Mouse (Mus musculus) embryonic facial prominence, embryonic 10.5 days (tissue): ENCODE results near the gene Vps35l. TPM values are rescaled to one million over a fixed set of nuclear protein-coding genes. Genes with fewer than 3 reads are reported as not detected.

Source experiments
- DNase-seq: peaks from one replicate; pipeline ENCODE4 v3.0.0-alpha.2; 2017; ENCODE audit warnings: low spot score
- H3K27ac ChIP-seq: fragments of 300-500 bp; sonication (generic); replicated peaks from 2 replicates; pipeline ENCODE4 v1.5.1; 2016; ENCODE audit warnings: mild to moderate bottlenecking
- H3K27me3 ChIP-seq: fragments of 300-500 bp; sonication (generic); replicated peaks from 2 replicates; pipeline ENCODE4 v1.6.1; 2016; ENCODE audit warnings: low read depth, mild to moderate bottlenecking; ENCODE audit not compliant: poor library complexity, severe bottlenecking
- H3K36me3 ChIP-seq: fragments of 300-500 bp; sonication (generic); replicated peaks from 2 replicates; pipeline ENCODE4 v1.6.1; 2016; ENCODE audit warnings: mild to moderate bottlenecking, moderate library complexity
- H3K4me1 ChIP-seq: fragments of 300-500 bp; sonication (generic); 2 replicates; pipeline ENCODE4 v1.6.1; 2016
- H3K4me3 ChIP-seq: fragments of 300-500 bp; sonication (generic); 2 replicates; pipeline ENCODE4 v1.5.1; 2016; ENCODE audit warnings: mild to moderate bottlenecking, moderate library complexity
- H3K9me3 ChIP-seq: fragments of 300-500 bp; sonication (generic); 2 replicates; pipeline ENCODE4 v1.6.1; 2016; ENCODE audit warnings: mild to moderate bottlenecking
- WGBS: fragments of 180-500 bp; shearing (Covaris S2); methylation state at CpG from one replicate; pipeline ENCODE4 v1.1.7; 2016; 5-methylcytosine and 5-hydroxymethylcytosine counted together
- polyA plus RNA-seq: library from polyadenylated mRNA; unstranded; fragments of >200 nt; fragmentation: Nextera tagmentation; extraction: Ambion mirVana; gene quantifications from 2 replicates; pipeline ENCODE4 v1.2.1, GENCODE M21; 2016

Gene Vps35l
- polyA plus RNA-seq, 1 experiment from 2014 or later, result 70.0 TPM

DNA sequence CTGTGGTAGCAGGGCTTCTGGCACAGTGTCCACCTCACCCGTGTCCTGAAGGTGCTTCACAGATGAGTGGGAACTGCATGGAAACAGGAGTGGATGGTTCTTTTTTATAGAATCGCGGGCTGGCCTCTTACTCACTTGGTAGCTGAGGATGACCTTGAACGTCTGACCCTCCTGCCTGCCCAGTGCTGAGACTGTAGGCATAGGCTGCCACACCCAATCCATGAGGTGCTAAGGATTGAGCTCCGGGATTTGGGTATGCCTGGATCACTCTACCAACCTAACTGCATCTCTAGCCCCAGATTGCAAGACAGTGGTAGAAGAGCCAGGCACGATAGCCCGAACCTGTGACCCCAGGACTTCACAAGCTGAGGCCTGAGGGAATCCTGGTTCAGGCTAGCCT is 77.7 kb downstream of the Vps35l start:
- 91% methylated on average over 7 of the region's 7 CpGs for WGBS
- H3K9me3 ChIP-seq, result no peaks in the 10 kb centered on the region
- H3K27ac ChIP-seq, result no peak overlapping the region
- DNase-seq, result no peak
- peaks cover 54% of the 10 kb centered on the region for H3K36me3 ChIP-seq
- H3K4me3 ChIP-seq, result no peak overlapping the region
- no peaks in the 10 kb centered on the region for H3K27me3 ChIP-seq
- H3K4me1 ChIP-seq, result no peaks in the 10 kb centered on the region

GRCm38 (mm10) chr7:118819666-118820065 is 79.6 kb downstream of the Vps35l start:
- H3K27ac ChIP-seq, result no peak overlapping the region
- no peaks in the 10 kb centered on the region for H3K27me3 ChIP-seq
- no peaks in the 10 kb centered on the region for H3K9me3 ChIP-seq
- H3K4me1 ChIP-seq, result peaks cover 9% of the 10 kb centered on the region; the same call in 1 of the 2 replicates
- DNase-seq, result no peak
- 79% methylated on average over 1 of the region's 1 CpGs for WGBS
- peaks cover 36% of the 10 kb centered on the region for H3K36me3 ChIP-seq
- H3K4me3 ChIP-seq, result no peak overlapping the region

DNA sequence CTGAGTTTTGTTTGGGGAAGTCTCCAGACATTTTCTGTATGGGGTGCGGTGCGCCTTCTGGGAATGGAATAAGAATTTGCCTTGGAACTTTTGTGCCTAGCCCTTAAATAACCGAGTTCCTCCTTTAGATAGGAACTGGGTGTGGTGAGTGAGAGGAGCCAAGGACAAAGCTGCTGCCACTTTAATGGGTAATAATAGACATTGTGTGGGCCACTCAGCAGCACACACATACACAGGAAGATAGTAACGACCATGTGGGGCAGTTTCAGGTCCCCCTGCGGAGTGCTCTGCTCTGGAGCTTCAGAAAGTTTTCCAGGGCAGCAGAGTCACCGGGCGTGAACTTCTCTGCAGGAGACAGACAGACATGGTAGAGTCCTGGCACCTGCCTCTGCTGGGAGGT is 81.3 kb downstream of the Vps35l start:
- Histone ChIP-seq H3K27ac (no peak overlapping the region), H3K36me3 (peaks cover 30% of the 10 kb centered on the region), H3K4me1 (peaks cover 9% of the 10 kb centered on the region; the same call in 1 of the 2 replicates), H3K4me3 (no peak overlapping the region), H3K9me3 (no peaks in the 10 kb centered on the region), H3K27me3 (no peaks in the 10 kb centered on the region)
- WGBS, result 79% methylated on average over 7 of the region's 7 CpGs
- no peak for DNase-seq

DNA sequence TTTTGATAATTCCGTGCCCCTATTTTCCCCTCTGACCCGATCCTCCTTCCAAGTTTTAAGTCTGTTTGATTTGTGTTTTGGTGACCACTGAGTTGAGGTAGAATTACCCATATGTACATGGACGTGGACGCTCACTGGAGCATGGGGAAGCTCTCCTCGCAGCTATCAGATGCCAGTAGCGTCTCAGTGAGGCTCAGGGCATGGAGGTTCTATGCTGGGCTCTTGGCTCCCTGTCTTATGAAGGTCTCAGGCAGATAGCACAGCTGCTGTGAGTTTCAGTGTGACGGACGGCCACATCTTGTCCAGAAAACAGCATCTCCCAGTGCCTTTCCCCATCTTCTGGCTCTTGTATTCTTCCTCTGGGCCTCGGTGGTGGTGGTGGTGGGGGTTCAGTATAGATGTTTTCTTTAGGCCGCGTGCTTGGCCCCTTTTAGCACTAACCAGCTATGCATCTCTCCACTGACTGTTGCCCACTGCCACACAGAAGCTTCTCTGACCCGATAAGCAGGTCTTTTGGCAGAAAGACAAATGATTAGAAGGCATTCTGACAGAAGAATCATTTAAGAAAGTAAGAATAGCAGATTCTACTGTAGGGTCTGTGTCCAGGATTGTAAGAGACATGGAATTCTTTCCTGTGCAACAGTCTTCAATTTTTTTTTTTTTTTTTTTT is 82.0 kb downstream of the Vps35l start:
- 90% methylated on average over 12 of the region's 12 CpGs for WGBS

GRCm38 (mm10) chr7:118824451-118824850 is 84.4 kb downstream of the Vps35l start:
- Histone ChIP-seq H3K27me3 (no peaks in the 10 kb centered on the region), H3K27ac (0 out of 2 replicates have a peak overlapping the region, but pooled peaks have one; percentile 35)
- WGBS, result 59% methylated on average over 7 of the region's 7 CpGs

More for the DNA sequence above, 82.0 kb downstream of the Vps35l start:
- H3K4me3 ChIP-seq, result no peak overlapping the region
- H3K27ac ChIP-seq, result no peak overlapping the region
- no peaks in the 10 kb centered on the region for H3K9me3 ChIP-seq
- DNase-seq, result no peak
- H3K4me1 ChIP-seq, result peaks cover 9% of the 10 kb centered on the region; the same call in 1 of the 2 replicates
- H3K36me3 ChIP-seq, result peaks cover 31% of the 10 kb centered on the region
- no peaks in the 10 kb centered on the region for H3K27me3 ChIP-seq

DNA sequence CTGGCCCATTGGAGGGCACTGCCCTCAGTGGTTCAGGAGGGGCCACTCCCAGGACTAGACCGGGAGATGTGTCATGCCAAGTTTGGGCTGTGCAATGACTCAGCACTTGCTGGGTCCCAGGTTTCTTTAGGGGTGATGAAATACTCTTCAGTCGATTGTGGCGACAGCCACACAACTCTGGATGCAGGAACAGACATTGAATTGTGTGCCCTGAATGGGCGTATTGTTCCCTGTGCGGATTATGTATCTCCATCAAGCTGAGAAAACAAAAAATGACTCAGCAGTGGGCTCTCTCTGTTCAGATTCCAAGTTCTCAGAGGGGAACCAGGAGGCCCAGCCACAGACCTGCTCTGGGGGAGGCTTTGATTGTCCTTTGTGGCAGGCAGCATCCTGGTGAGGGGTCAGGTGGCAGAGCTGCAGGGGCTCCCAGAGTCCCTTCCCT is 88.0 kb downstream of the Vps35l start:
- Histone ChIP-seq H3K36me3 (peaks cover 32% of the 10 kb centered on the region), H3K9me3 (no peaks in the 10 kb centered on the region), H3K4me3 (no peak overlapping the region), H3K27ac (0 out of 2 replicates have a peak overlapping the region, but pooled peaks have one; percentile 4), H3K27me3 (no peaks in the 10 kb centered on the region), H3K4me1 (peaks cover 23% of the 10 kb centered on the region)
- 39% methylated on average over 5 of the region's 5 CpGs for WGBS
- no peak for DNase-seq

More at GRCm38 (mm10) chr7:118824451-118824850, 84.4 kb downstream of the Vps35l start:
- peaks cover 25% of the 10 kb centered on the region for H3K36me3 ChIP-seq
- H3K9me3 ChIP-seq, result no peaks in the 10 kb centered on the region
- no peak overlapping the region for H3K4me3 ChIP-seq
- H3K4me1 ChIP-seq, result peaks cover 19% of the 10 kb centered on the region
- peak; percentile 20 for DNase-seq

DNA sequence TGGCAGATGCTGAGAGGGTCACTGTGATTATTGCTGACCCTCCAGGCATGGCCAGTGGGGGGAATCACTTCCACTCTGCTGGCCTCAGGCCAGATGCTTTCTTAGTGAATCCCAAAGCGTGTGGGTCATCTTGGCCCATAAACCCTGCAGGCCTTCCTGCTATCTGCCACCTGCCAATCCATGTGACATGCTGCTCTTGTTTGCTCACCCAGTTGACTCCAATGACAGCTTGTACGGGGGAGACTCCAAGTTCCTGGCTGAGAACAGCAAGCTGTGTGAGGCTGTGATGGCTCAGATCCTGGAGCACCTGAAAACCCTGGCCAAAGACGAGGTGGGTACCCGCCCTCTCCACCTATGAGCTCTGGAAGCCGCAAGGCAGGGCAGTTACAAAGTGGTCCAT is 97.9 kb downstream of the Vps35l start:
- DNase-seq, result no peak
- Histone ChIP-seq H3K4me1 (no peaks in the 10 kb centered on the region), H3K4me3 (no peak overlapping the region), H3K9me3 (no peaks in the 10 kb centered on the region), H3K36me3 (peaks cover 98% of the 10 kb centered on the region), H3K27me3 (no peaks in the 10 kb centered on the region), H3K27ac (no peak overlapping the region)
- WGBS, result 88% methylated on average over 5 of the region's 5 CpGs

DNA sequence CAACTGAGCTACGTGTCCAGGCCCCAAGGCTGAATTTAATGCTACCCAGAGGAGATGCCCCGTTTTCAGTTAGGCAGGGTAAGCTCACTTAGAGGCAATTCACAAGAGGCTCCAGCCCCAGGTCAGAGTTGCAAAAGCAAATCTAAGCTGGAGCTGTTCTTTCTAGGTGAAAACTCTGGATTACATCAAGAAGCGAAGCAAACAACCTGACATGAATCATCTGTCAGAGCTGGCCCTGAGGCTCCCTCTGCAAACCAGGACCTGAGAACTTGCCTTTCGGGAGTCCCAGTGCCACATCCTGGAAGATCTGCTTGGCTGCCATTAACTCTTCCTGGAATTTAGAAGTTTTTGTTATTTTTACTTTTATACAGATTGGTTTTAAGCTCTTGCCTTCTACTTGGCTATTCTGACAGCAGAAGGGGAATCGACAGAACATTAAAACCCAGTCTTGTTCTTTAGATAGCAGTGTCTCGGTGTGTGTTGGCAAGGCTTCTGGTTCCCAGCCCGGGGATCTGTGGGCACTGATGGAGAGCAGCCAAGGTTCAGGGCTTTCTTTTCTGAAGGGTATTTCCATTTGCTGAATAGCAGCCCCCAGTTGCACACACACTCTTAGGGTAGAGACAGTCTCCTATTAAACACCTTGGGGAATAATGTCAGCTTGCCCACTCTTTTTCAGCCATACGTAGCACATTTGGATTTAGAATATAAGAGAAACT is 101.2 kb downstream of the Vps35l start:
- WGBS, result 87% methylated on average over 8 of the region's 8 CpGs
- no peak overlapping the region for H3K4me3 ChIP-seq
- no peaks in the 10 kb centered on the region for H3K4me1 ChIP-seq
- H3K36me3 ChIP-seq, result peaks cover 99% of the 10 kb centered on the region
- H3K27ac ChIP-seq, result no peak overlapping the region
- no peak for DNase-seq
- H3K27me3 ChIP-seq, result no peaks in the 10 kb centered on the region
- no peaks in the 10 kb centered on the region for H3K9me3 ChIP-seq

DNA sequence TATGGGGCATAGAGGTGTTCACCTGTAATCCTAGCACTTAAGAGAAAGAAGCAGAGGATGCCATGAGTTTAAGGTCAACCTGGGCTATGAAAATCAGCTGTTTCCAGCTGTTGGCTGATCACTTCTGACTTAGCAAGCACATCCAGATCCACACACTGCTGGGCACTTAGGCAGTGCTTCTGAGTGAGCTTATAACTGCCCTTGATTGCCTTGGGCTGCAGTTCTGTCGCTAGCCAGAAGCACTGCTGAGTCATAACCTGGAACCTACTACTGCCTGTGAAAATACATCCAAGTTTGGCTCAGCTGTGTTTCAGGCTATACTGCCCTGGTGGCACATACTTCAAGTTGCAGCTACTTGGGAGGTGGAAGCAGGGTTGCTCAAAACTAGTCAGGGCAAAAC is 101.8 kb downstream of the Vps35l start:
- Histone ChIP-seq H3K27me3 (no peaks in the 10 kb centered on the region), H3K4me1 (no peaks in the 10 kb centered on the region), H3K27ac (no peak overlapping the region), H3K9me3 (no peaks in the 10 kb centered on the region), H3K36me3 (peaks cover 99% of the 10 kb centered on the region), H3K4me3 (no peak overlapping the region)
- WGBS, result 51% methylated on average over 1 of the region's 1 CpGs
- no peak for DNase-seq

DNA sequence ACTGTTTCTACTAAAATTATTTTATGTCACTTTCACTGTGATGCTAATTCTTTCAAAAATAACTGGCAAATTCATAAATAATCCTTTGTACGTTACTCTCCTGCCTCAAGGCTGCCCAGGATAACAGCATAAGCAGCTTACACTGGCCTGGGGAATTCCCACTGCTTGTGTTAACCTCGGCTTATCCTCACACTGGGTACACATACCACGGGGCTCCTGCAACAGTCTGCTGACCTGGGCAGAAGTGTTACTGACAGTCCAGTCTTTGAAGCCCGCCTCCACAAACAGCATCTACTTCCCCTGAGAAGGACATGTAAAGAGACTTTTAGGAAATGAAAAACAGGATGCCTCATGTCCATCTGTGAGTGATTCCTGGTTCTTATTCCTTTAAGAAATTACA is 102.9 kb downstream of the Vps35l start:
- Histone ChIP-seq H3K4me3 (no peak overlapping the region), H3K27me3 (no peaks in the 10 kb centered on the region), H3K4me1 (no peaks in the 10 kb centered on the region), H3K36me3 (peaks cover 99% of the 10 kb centered on the region), H3K9me3 (no peaks in the 10 kb centered on the region), H3K27ac (no peak overlapping the region)
- no peak for DNase-seq
- 82% methylated on average over 4 of the region's 4 CpGs for WGBS

DNA sequence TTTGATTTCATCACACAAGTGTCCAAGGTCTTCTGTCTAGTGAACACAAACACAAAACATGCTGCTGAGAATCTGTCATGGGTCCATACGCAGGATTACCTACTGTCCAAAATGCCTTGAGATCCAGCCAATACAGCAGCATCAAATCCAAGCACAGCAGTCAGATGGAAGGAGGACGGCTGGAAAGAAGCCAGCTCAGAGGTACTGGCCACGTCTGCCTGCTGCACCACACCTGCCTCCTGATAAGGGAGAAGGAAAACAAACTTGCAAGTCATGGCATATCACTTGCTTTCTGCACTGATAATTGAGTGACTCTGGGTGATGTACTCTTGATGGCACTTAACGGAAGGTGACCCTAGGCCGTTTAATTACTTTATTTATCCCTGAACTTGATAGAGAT is 105.1 kb downstream of the Vps35l start:
- Histone ChIP-seq H3K36me3 (peaks cover 100% of the 10 kb centered on the region), H3K4me3 (no peak overlapping the region), H3K4me1 (peaks cover 6% of the 10 kb centered on the region; the same call in 1 of the 2 replicates), H3K27ac (no peak overlapping the region), H3K9me3 (no peaks in the 10 kb centered on the region), H3K27me3 (no peaks in the 10 kb centered on the region)
- DNase-seq, result no peak
- WGBS, result 90% methylated on average over 5 of the region's 5 CpGs

DNA sequence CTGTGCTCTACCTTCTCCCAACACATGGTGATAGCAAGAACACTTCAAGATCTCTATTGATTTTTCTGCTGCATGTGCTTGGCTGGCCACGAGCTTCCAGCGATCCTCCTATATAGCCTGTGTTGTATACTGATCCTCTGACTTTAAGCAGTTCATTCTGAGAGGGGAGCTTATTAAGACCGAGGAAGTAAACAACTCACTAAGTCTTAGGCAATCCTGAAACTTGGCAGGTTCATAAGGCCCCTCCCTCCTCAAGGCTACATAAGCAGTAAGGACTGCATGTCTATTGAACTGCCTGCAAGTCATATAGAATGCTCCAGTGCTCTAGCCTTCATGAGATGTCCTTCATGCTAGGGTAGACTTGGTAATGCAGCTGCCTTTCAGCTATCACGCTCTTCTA is 106.3 kb downstream of the Vps35l start:
- WGBS, result 92% methylated on average over 4 of the region's 4 CpGs
- no peak overlapping the region for H3K27ac ChIP-seq
- H3K36me3 ChIP-seq, result peaks cover 100% of the 10 kb centered on the region
- H3K9me3 ChIP-seq, result no peaks in the 10 kb centered on the region
- DNase-seq, result no peak
- no peak overlapping the region for H3K4me3 ChIP-seq
- H3K4me1 ChIP-seq, result peaks cover 6% of the 10 kb centered on the region; the same call in 1 of the 2 replicates
- H3K27me3 ChIP-seq, result no peaks in the 10 kb centered on the region

- WGBS, result 74% methylated on average over 10 of the region's 10 CpGs
- peak; percentile 56 for DNase-seq
- H3K36me3 ChIP-seq, result peaks cover 100% of the 10 kb centered on the region
These were observed 108.8 kb downstream of the Vps35l start for GRCm38 (mm10) chr7:118848796-118849195.

More at GRCm38 (mm10) chr7:118848796-118849195, 108.8 kb downstream of the Vps35l start:
- Histone ChIP-seq H3K27ac (no peak overlapping the region), H3K27me3 (no peaks in the 10 kb centered on the region), H3K4me3 (no peak overlapping the region), H3K4me1 (peaks cover 6% of the 10 kb centered on the region; the same call in 1 of the 2 replicates), H3K9me3 (no peaks in the 10 kb centered on the region)
